Mouse (Mus musculus) gastrocnemius, postnatal 4 days (tissue): ENCODE results near the gene Ccdc117. TPM values are rescaled to one million over a fixed set of nuclear protein-coding genes. Genes with fewer than 3 reads are reported as not detected.
A peak's percentile ranks its signal among the peaks of the same experiment; 100 is the strongest.
"Not testable (repeated sequence)": the region's sequence is repeated elsewhere in the genome, so short reads cannot be mapped to it uniquely, and the experiment has no call there.

ENCODE experiments used
- DNase-seq, 2 experiments: peaks; one replicate each; pipeline ENCODE4 v3.0.0; 2021 to 2022; ENCODE audit warnings: low spot score in 2 of 2, mixed read lengths in 2 of 2
- total RNA-seq, 2 experiments: library from RNA; stranded (reverse); gene quantifications; 2 replicates each; pipeline ENCODE4 v1.2.3; 2021

Ccdc117 gene
- total RNA-seq, 2 experiments from 2014 or later = 15.7 to 16.0 TPM

- DNase-seq = not testable (repeated sequence)
These were observed 4.5 kb downstream of the Ccdc117 start for GRCm38 (mm10) chr11:5537454-5537853.

GRCm38 (mm10) chr11:5533108-5533507, 8.9 kb downstream of the Ccdc117 start:
- DNase-seq = no peak

- no peak for DNase-seq
These were observed 11.3 kb downstream of the Ccdc117 start for GRCm38 (mm10) chr11:5530717-5531116.

DNA sequence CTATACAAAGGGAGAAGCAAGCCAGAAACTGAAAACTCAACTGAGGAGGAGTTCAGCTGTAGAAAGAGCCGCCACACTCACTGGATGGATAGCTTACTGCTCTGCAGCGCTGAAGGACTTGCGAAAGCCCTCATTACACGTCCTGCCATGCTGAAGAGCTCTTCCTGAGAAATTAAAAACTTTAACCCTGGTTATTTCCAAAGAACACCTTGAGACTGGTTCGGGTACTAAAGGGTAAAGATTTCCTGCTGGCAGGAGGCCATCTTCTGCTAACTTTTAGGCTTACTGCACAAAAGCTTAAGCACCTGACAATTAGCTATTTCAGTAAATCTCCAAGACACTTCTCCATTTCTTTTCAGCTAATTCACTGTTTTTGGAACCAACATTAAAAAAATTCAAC, 11.8 kb downstream of the Ccdc117 start:
- DNase-seq = no peak

DNA sequence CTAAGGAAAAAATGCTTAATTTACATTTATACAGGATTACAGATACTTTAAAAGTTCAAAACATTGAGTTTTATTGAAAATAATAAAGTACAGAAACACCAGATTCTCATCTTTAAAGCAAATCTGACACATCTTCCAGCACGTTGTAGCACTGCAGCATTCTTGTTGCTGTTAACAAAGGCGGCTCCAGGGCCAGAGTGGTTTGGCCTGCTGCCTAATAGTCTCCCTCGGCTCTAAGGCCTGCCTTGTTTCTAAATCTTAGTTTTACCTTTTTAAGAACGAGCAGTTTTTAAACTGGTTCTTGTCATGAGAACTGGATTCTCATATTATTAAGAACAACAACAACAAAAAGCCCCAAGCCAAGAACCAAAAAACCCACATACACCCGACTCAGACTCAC, 13.1 kb downstream of the Ccdc117 start:
- no peak for DNase-seq

- DNase-seq = no peak
These were observed 14.0 kb downstream of the Ccdc117 start for GRCm38 (mm10) chr11:5527865-5528523.

- DNase-seq = no peak
These were observed 15.2 kb downstream of the Ccdc117 start for GRCm38 (mm10) chr11:5526573-5527439.

GRCm38 (mm10) chr11:5525418-5525817, 16.6 kb downstream of the Ccdc117 start:
- no peak for DNase-seq

GRCm38 (mm10) chr11:5522798-5523415, 19.1 kb downstream of the Ccdc117 start:
- DNase-seq = no peak

GRCm38 (mm10) chr11:5521516-5522291, 20.3 kb downstream of the Ccdc117 start:
- DNase-seq = peak; percentile 34 to 62

DNA sequence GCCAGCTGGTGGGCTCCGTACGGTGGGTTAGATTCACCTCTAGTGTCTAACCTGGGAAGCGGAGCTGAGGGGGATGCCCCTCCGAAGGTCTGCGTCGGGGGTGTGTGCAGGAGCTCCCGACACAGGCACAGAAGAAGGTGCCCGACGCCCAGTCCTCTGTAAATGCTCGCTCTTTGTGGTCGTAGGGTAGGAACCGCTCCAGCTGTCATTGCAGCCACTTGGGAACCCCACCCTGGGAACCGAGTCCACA, 20.8 kb downstream of the Ccdc117 start:
- DNase-seq = no peak

GRCm38 (mm10) chr11:5520412-5521265, 21.3 kb downstream of the Ccdc117 start, which contains the start of gene Xbp1:
Gene Xbp1, plus strand, starts transcription at chr11:5520659.
- DNase-seq = peak; percentile 95 to 98

DNA sequence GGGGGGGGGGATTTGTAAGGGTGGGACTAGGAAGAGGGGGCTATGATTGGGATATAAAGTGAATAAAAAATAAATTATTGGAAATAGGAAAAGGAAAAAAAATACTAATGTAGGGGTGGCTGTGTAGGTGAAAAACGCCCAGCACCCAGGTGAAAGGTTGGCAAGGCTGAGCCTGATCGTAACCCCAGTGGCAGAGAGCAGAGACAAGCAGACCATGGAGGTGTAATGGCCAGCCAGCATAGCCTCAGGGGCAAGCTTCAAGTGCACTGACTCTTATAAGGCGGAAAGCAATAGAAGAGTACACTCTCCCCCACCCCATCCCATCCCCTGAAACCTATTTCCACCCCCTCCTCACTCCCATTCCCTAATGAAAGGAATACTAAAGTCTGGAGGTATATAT, 22.3 kb downstream of the Ccdc117 start:
- DNase-seq = no peak

DNA sequence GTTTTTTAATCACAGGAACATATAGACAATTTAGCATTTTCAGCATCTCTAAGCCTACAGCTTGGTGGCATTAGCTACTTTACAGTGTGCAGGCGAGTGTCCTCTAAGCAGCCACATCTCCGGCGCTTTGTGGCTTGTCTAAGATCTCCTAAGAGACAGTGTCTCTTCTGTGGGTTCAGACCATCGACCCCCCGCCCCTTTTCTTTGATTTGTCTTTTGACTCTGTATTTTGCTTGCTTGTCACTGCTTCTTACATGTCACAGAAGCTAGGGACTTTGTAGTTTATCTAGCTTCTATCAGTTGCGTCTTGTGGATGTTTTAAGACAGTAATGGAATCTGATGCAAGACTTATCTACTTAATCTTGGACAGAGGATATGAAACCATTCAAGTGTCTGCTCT, 24.6 kb downstream of the Ccdc117 start:
- no peak for DNase-seq

- DNase-seq = no peak
These were observed 25.4 kb downstream of the Ccdc117 start for GRCm38 (mm10) chr11:5516617-5517016.

DNA sequence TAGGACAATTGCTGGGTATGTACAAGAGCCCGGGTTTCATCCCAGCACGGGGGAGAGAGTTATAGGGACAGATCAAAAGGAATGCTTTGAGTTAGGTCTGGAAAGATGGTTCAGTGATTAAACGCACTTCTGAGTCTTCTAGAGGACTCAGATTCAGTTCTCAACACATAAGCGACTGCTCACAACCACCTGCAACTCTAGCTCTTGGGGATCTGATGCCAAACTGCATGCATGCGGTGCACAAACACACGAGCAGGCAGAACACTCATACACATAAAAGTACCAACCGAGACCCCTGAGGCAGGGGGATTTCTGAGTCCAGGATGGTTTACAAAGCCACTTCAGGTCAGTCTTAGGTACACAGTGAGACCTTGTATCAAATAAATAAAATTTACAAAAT, 25.8 kb downstream of the Ccdc117 start:
- DNase-seq = no peak

DNA sequence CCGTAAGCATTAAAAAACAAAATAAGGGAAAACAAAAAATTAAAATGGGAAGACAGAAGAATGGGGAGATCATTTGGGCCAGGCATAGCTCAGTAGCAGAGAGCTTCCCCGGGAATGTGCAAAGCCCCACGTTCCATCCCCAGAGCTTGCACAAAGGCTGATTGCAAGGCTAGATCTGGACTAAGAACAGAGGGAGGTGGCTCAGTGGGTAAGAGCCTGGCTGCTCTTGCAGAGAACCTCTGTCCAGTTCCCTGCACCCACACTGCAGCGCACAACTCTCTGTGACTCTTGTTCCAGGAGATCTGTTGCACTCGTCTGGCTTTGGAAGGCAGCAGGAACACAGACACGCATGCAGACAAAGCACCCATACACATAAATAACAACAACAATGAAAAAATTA, 26.3 kb downstream of the Ccdc117 start:
- no peak for DNase-seq

DNA sequence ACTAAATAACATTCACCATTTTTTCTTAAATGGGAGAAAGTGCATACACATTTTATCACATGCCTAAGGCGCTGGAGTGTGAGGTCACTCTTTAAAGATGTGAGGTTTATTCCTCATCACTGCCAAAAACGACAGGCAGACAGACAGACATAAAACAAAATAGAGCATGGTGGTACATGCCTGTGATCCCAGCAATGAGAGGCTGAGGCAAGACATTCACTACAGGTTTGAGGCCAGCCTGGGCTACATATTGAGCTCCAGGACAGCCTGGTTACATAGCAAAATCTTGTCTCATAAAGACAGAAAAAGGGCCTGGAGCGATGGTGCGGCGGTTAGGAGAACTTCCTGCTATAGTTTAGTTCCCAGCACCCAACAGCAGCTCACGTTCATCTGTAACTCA, 26.8 kb downstream of the Ccdc117 start:
- no peak for DNase-seq

- no peak for DNase-seq
These were observed 27.9 kb downstream of the Ccdc117 start for GRCm38 (mm10) chr11:5514091-5514490.

DNA sequence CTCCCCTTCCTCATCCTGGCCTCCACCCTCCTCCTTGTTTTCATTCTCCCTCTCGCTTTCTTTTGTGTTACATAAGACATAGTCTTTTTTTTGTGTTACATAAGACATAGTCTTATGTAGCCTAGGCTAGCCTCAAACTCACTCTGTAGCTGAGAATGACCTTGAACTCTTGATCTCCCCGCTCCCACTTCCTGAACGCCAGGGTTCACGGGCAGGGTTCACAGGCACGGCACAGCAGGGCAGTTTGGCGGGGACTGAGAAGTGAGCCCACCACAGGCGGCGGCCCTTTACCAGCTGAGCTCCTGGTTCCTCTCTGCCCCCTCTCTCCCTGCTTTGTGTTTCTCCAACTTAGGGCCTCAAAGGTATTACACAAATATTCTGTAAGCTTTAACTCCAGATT, 29.0 kb downstream of the Ccdc117 start:
- no peak for DNase-seq
